Mouse (Mus musculus): ENCODE results near the gene Kcnn1. TPM values are rescaled to one million over a fixed set of nuclear protein-coding genes. Genes with fewer than 3 reads are reported as not detected.

Kcnn1 gene
- total and polyA plus RNA-seq, 3 experiments = 12.6 to 21.5 (median 14.7) TPM

- Histone ChIP-seq H3K9ac (ENCODE audit: low read depth, low read length) (no peak overlapping the region), H3K4me3 (no peak overlapping the region), H3K27ac (no peak overlapping the region), H3K36me3 (ENCODE audit: control insufficient read depth, insufficient read depth, low read length) (peaks cover 2% of the 10 kb centered on the region; the same call in 1 of the 2 replicates), H3K4me1 (ENCODE audit: control insufficient read depth, insufficient read depth, low read length) (peaks cover 6% of the 10 kb centered on the region), H3K27me3 (ENCODE audit: control insufficient read depth, insufficient read depth, low read length) (peaks cover 11% of the 10 kb centered on the region), H3K79me2 (replicated peaks; ENCODE audit: control insufficient read depth, insufficient read depth, low read length) (peaks cover 5% of the 10 kb centered on the region)
- no peak for DNase-seq
- intact Hi-C loops (cut with DNase I) = loop anchor here (5.0 kb wide), 2 partner anchors 307 to 377 kb away; partner anchors contain the start of genes Haus8 and Myo9b
- 90% methylated on average over 8 of the region's 8 CpGs for WGBS
- TF ChIP-seq POLR2A (IDR thresholded peaks at IDR 0.05; ENCODE audit: insufficient read depth, low read depth, low read length) (no peak), EP300 (IDR thresholded peaks at IDR 0.05; ENCODE audit: insufficient read depth, low read depth, low read length) (no peak)
Observed at GRCm38 (mm10) chr8:70894771-70895545, 31.9 kb upstream of the Kcnn1 start.

- 72% methylated on average over 2 of the region's 2 CpGs for WGBS
- intact Hi-C loops (cut with DNase I) = no loop called here
- peaks cover 6% of the 10 kb centered on the region for H3K4me1 ChIP-seq (ENCODE audit: control insufficient read depth, insufficient read depth, low read length)
- no peak overlapping the region for H3K9ac ChIP-seq (ENCODE audit: low read depth, low read length)
- TF ChIP-seq EP300 (IDR thresholded peaks at IDR 0.05; ENCODE audit: insufficient read depth, low read depth, low read length) = no peak
- no peak for TF ChIP-seq POLR2A (IDR thresholded peaks at IDR 0.05; ENCODE audit: insufficient read depth, low read depth, low read length)
- no peak for TF ChIP-seq CTCF (IDR thresholded peaks at IDR 0.05)
- DNase-seq = no peak
- no peak overlapping the region for H3K27ac ChIP-seq
- no peak overlapping the region for H3K4me3 ChIP-seq
- peaks cover 11% of the 10 kb centered on the region for H3K27me3 ChIP-seq (ENCODE audit: control insufficient read depth, insufficient read depth, low read length)
- H3K79me2 ChIP-seq (replicated peaks; ENCODE audit: control insufficient read depth, insufficient read depth, low read length) = peaks cover 5% of the 10 kb centered on the region
- peaks cover 2% of the 10 kb centered on the region; the same call in 1 of the 2 replicates for H3K36me3 ChIP-seq (ENCODE audit: control insufficient read depth, insufficient read depth, low read length)
Observed at GRCm38 (mm10) chr8:70894385-70894720, 31.3 kb upstream of the Kcnn1 start.

DNA sequence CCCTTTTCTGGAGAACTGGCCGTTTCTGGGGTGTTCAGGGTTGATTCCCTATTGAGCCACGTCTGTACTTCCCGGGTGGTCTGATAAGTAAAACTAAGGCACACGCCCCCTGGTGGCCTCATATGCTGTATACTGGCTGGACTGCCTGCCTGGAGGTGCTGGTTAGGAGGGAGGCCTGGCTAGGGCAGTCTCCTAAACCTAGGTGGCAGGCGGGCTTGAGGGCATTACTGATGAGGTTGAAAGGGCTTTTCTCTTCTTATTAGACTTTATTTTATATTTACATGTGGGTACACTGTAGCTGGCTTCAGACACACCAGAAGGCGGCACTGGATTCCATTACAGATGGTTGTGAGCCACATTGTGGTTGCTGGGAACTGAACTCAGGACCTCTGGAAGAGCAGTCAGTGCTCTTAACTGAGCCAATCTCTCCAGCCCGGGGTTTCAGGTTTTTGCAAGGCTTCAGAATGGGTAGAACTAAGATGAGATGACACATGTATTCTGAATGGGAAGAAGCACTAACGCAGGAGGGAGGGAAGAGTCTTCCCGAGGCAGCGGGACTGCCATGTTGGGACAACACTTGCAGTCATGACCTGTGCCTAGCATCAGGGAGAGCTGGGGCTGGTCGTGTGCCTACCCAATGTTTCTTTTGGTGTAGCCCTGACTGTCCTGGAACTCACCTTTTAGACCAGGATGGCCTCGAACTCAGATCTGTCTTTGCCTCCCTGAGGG lies 30.8 kb upstream of the Kcnn1 start:
- no peak overlapping the region for H3K4me3 ChIP-seq
- H3K36me3 ChIP-seq (ENCODE audit: control insufficient read depth, insufficient read depth, low read length) = peaks cover 2% of the 10 kb centered on the region; the same call in 1 of the 2 replicates
- TF ChIP-seq CTCF (IDR thresholded peaks at IDR 0.05) (peak; percentile 86), POLR2A (IDR thresholded peaks at IDR 0.05; ENCODE audit: insufficient read depth, low read depth, low read length) (no peak; the same call in none of the 2 replicates)
- no peak overlapping the region for H3K27ac ChIP-seq
- H3K79me2 ChIP-seq (replicated peaks; ENCODE audit: control insufficient read depth, insufficient read depth, low read length) = peaks cover 5% of the 10 kb centered on the region
- peak; percentile 66 to 74 for DNase-seq
- 42% methylated on average over 12 of the region's 12 CpGs for WGBS
- peaks cover 6% of the 10 kb centered on the region for H3K4me1 ChIP-seq (ENCODE audit: control insufficient read depth, insufficient read depth, low read length)
- H3K27me3 ChIP-seq (ENCODE audit: control insufficient read depth, insufficient read depth, low read length) = peaks cover 11% of the 10 kb centered on the region
- intact Hi-C loops (cut with DNase I) = loop anchor here (1.0 kb wide), 2 partner anchors 21 to 50 kb away; partner anchors contain the start of gene Ccdc124
- H3K9ac ChIP-seq (ENCODE audit: low read depth, low read length) = no peak overlapping the region

DNA sequence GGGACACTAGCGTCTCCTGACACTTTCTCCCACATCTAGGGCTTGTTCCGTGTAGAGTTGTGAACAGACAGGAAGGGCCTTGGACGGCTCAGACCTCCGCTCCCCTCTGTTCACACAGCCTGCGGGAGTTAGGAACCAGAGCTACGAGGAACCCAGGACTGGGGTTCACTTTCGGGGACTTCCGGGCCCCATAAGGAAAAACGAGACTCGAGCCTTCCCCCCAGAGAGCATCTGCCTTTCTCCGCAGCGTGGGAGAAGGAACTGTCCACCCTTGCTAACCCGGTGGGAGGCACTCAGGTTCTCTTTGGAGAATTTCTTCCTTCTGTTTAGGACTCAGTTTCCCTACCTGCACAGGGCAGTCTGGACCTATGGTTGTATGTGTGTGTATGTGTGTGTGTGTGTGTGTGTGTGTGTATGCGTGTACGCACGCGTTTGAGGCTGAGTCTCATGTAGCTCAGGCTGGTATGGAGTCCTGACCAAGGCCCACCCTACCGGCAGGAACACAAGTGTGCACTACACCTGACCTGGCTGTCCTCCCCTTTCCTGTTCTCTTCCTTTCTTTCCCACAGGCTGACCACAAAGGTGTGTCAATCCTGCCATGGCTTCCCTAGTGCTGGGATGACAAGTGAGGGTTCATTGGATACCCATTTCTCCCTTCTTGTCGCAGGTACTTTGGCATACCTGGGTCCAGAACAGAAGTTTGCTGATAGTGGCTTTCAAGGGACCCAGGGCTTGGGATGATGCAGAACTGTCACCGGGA lies 30.0 kb upstream of the Kcnn1 start:
- Histone ChIP-seq H3K36me3 (ENCODE audit: control insufficient read depth, insufficient read depth, low read length) (peaks cover 2% of the 10 kb centered on the region; the same call in 1 of the 2 replicates), H3K27ac (no peak overlapping the region), H3K27me3 (ENCODE audit: control insufficient read depth, insufficient read depth, low read length) (peaks cover 11% of the 10 kb centered on the region), H3K9ac (ENCODE audit: low read depth, low read length) (no peak overlapping the region), H3K4me3 (no peak overlapping the region), H3K79me2 (replicated peaks; ENCODE audit: control insufficient read depth, insufficient read depth, low read length) (peaks cover 5% of the 10 kb centered on the region), H3K4me1 (ENCODE audit: control insufficient read depth, insufficient read depth, low read length) (peaks cover 5% of the 10 kb centered on the region)
- no peak for DNase-seq
- no peak; the same call in 1 of the 2 replicates for TF ChIP-seq POLR2A (IDR thresholded peaks at IDR 0.05; ENCODE audit: insufficient read depth, low read depth, low read length)
- no peak for TF ChIP-seq EP300 (IDR thresholded peaks at IDR 0.05; ENCODE audit: insufficient read depth, low read depth, low read length)
- no peak for TF ChIP-seq CTCF (IDR thresholded peaks at IDR 0.05)
- 35% methylated on average over 20 of the region's 20 CpGs for whole genome bisulfite sequencing
- intact Hi-C loops (cut with DNase I) = loop anchor here (1.0 kb wide), 2 partner anchors 20 to 49 kb away; partner anchors contain the start of gene Ccdc124

DNA sequence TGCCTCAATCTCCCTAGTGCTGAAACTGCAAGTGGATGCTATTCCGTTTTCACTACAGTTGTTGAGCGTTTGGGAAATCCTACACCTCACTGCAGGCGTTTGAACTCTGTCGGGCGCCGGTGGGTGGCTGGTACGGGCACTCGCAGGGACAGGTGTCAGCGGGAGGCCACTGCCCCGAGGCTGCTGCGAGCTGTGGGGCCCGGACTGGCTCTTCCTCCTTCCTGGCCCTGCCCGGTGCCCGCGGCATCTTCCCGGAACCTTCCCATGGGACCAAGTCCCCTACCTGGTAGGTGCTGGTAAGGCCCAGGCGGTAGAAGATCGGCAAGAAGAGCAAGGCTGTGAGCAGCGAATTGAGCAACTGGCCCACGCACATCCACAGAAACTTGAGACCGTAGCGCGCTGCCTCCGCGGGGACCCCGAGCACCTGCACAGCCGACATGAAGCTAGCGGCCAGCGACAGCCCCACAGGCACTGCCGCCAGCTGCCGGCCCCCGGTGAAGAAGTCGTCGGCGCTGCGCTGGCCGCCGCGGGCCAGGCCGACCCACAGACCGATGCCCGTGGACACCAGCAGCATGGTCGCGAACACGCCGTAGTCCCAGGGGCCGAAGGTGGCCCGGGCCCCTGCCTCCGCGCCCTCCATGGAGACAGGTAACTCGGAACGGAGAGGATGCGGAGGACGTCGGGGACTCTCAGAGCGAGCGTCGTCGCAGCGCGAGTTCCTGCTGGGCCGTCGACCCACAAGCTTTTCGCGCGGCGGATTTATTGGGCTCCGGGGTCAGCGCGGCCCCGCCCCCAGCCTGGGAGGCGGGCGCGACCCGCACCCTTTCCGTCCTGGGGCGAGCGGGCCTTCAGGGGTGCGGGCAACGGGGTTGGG lies 29.2 kb upstream of the Kcnn1 start, which contains the start of gene Slc5a5:
Gene Slc5a5, minus strand, starts transcription at position 736 of the 874 bp plus-strand sequence.
- no peak within 1 kb of the TSS for H3K9ac ChIP-seq (ENCODE audit: low read depth, low read length)
- peaks cover 5% of the 10 kb centered on the region for H3K79me2 ChIP-seq (replicated peaks; ENCODE audit: control insufficient read depth, insufficient read depth, low read length)
- peaks cover 11% of the 10 kb centered on the region for H3K27me3 ChIP-seq (ENCODE audit: control insufficient read depth, insufficient read depth, low read length)
- no peak within 1 kb of the TSS for H3K27ac ChIP-seq
- peak in 1 of 2 experiments; percentile 21 for DNase-seq
- H3K36me3 ChIP-seq (ENCODE audit: control insufficient read depth, insufficient read depth, low read length) = peaks cover 2% of the 10 kb centered on the region; the same call in 1 of the 2 replicates
- H3K4me3 ChIP-seq = no peak within 1 kb of the TSS
- intact Hi-C loops (cut with DNase I) = no loop called here
- peaks cover 5% of the 10 kb centered on the region for H3K4me1 ChIP-seq (ENCODE audit: control insufficient read depth, insufficient read depth, low read length)
- no peak for TF ChIP-seq EP300 (IDR thresholded peaks at IDR 0.05; ENCODE audit: insufficient read depth, low read depth, low read length)
- no peak for TF ChIP-seq CTCF (IDR thresholded peaks at IDR 0.05)
- TF ChIP-seq POLR2A (IDR thresholded peaks at IDR 0.05; ENCODE audit: insufficient read depth, low read depth, low read length) = no peak
- WGBS = 10% methylated on average over 80 of the region's 80 CpGs
